Mouse (Mus musculus): ENCODE measurements around the gene Vhl. TPM values are rescaled to one million over a fixed set of nuclear protein-coding genes. Genes with fewer than 3 reads are reported as not detected.

Gene Vhl
- polyA plus RNA-seq, 1 experiment from 2014 or later = 48.0 TPM

- no peak for ATAC-seq (ENCODE audit: insufficient number of reproducible peaks, insufficient read depth, low FRiP score, low TSS enrichment, low read depth)
- H3K27me3 ChIP-seq = no peaks in the 10 kb centered on the region
- no peaks in the 10 kb centered on the region for H3K9me3 ChIP-seq
- WGBS = 84% methylated on average over 5 of the region's 5 CpGs
- no peak overlapping the region for H3K4me2 ChIP-seq
- H3K4me1 ChIP-seq = peaks cover 9% of the 10 kb centered on the region
- no peak overlapping the region for H3K27ac ChIP-seq
- no peak overlapping the region for H3K9ac ChIP-seq
- H3K36me3 ChIP-seq = peaks cover 54% of the 10 kb centered on the region
- no peak overlapping the region for H3K4me3 ChIP-seq
Observed at GRCm38 (mm10) chr6:113630322-113630721, 6.6 kb downstream of the Vhl start.

GRCm38 (mm10) chr6:113632863-113633262, 9.1 kb downstream of the Vhl start:
- WGBS = 83% methylated on average over 4 of the region's 4 CpGs
- H3K9ac ChIP-seq = no peak overlapping the region
- ATAC-seq (ENCODE audit: insufficient number of reproducible peaks, insufficient read depth, low FRiP score, low TSS enrichment, low read depth) = no peak
- no peak overlapping the region for H3K27ac ChIP-seq
- H3K4me3 ChIP-seq = no peak overlapping the region
- peaks cover 48% of the 10 kb centered on the region for H3K36me3 ChIP-seq
- H3K4me2 ChIP-seq = no peak overlapping the region
- no peaks in the 10 kb centered on the region for H3K4me1 ChIP-seq
- no peaks in the 10 kb centered on the region for H3K27me3 ChIP-seq
- no peaks in the 10 kb centered on the region for H3K9me3 ChIP-seq

- Histone ChIP-seq H3K9me3 (no peaks in the 10 kb centered on the region), H3K36me3 (no peaks in the 10 kb centered on the region), H3K4me3 (peak within 1 kb of the TSS; percentile 54), H3K9ac (peak within 1 kb of the TSS; percentile 73), H3K27me3 (no peaks in the 10 kb centered on the region), H3K27ac (peak within 1 kb of the TSS; percentile 62), H3K4me1 (no peaks in the 10 kb centered on the region), H3K4me2 (peak within 1 kb of the TSS; percentile 68)
- 7% methylated on average over 37 of the region's 37 CpGs for WGBS
- peak; percentile 84 for ATAC-seq (ENCODE audit: insufficient number of reproducible peaks, insufficient read depth, low FRiP score, low TSS enrichment, low read depth)
Observed at GRCm38 (mm10) chr6:113638302-113639040, 14.7 kb downstream of the Vhl start, which contains the start of gene Irak2. Gene Irak2 (plus strand): TSS chr6:113638467.

GRCm38 (mm10) chr6:113639201-113639600, 15.4 kb downstream of the Vhl start:
- no peaks in the 10 kb centered on the region for H3K4me1 ChIP-seq
- no peaks in the 10 kb centered on the region for H3K9me3 ChIP-seq
- WGBS = 82% methylated on average over 4 of the region's 4 CpGs
- no peak for ATAC-seq (ENCODE audit: insufficient number of reproducible peaks, insufficient read depth, low FRiP score, low TSS enrichment, low read depth)
- peak overlapping the region; percentile 68; the same call in 1 of the 2 replicates for H3K4me2 ChIP-seq
- no peak overlapping the region for H3K27ac ChIP-seq
- H3K9ac ChIP-seq = no peak overlapping the region
- no peak overlapping the region for H3K4me3 ChIP-seq
- H3K27me3 ChIP-seq = no peaks in the 10 kb centered on the region
- H3K36me3 ChIP-seq = no peaks in the 10 kb centered on the region

GRCm38 (mm10) chr6:113642605-113643004, 18.8 kb downstream of the Vhl start:
- WGBS = 84% methylated on average over 8 of the region's 8 CpGs
- no peaks in the 10 kb centered on the region for H3K9me3 ChIP-seq
- no peak for ATAC-seq (ENCODE audit: insufficient number of reproducible peaks, insufficient read depth, low FRiP score, low TSS enrichment, low read depth)
- no peak overlapping the region for H3K4me2 ChIP-seq
- H3K27me3 ChIP-seq = no peaks in the 10 kb centered on the region
- no peak overlapping the region for H3K9ac ChIP-seq
- no peak overlapping the region for H3K4me3 ChIP-seq
- no peak overlapping the region for H3K27ac ChIP-seq
- H3K36me3 ChIP-seq = no peaks in the 10 kb centered on the region
- H3K4me1 ChIP-seq = no peaks in the 10 kb centered on the region

GRCm38 (mm10) chr6:113643021-113643420, 19.3 kb downstream of the Vhl start:
- H3K27me3 ChIP-seq = no peaks in the 10 kb centered on the region
- no peaks in the 10 kb centered on the region for H3K9me3 ChIP-seq
- H3K4me1 ChIP-seq = no peaks in the 10 kb centered on the region
- H3K9ac ChIP-seq = no peak overlapping the region
- no peak overlapping the region for H3K4me2 ChIP-seq
- no peak overlapping the region for H3K27ac ChIP-seq
- H3K4me3 ChIP-seq = no peak overlapping the region
- no peak for ATAC-seq (ENCODE audit: insufficient number of reproducible peaks, insufficient read depth, low FRiP score, low TSS enrichment, low read depth)
- WGBS = 78% methylated on average over 4 of the region's 4 CpGs
- no peaks in the 10 kb centered on the region for H3K36me3 ChIP-seq

GRCm38 (mm10) chr6:113643967-113644366, 20.2 kb downstream of the Vhl start:
- Histone ChIP-seq H3K4me3 (no peak overlapping the region), H3K27ac (no peak overlapping the region), H3K36me3 (no peaks in the 10 kb centered on the region), H3K9ac (no peak overlapping the region), H3K27me3 (no peaks in the 10 kb centered on the region), H3K4me2 (no peak overlapping the region), H3K4me1 (no peaks in the 10 kb centered on the region), H3K9me3 (no peaks in the 10 kb centered on the region)
- WGBS = 91% methylated on average over 2 of the region's 2 CpGs
- no peak for ATAC-seq (ENCODE audit: insufficient number of reproducible peaks, insufficient read depth, low FRiP score, low TSS enrichment, low read depth)

- no peak overlapping the region for H3K4me2 ChIP-seq
- no peaks in the 10 kb centered on the region for H3K4me1 ChIP-seq
- H3K9me3 ChIP-seq = no peaks in the 10 kb centered on the region
- no peaks in the 10 kb centered on the region for H3K36me3 ChIP-seq
- H3K27ac ChIP-seq = no peak overlapping the region
- no peak overlapping the region for H3K9ac ChIP-seq
- no peak overlapping the region for H3K4me3 ChIP-seq
- no peaks in the 10 kb centered on the region for H3K27me3 ChIP-seq
- WGBS = 85% methylated on average over 8 of the region's 8 CpGs
- no peak for ATAC-seq (ENCODE audit: insufficient number of reproducible peaks, insufficient read depth, low FRiP score, low TSS enrichment, low read depth)
Observed at GRCm38 (mm10) chr6:113644808-113645207, 21.0 kb downstream of the Vhl start.

- no peaks in the 10 kb centered on the region for H3K27me3 ChIP-seq
- H3K4me1 ChIP-seq = no peaks in the 10 kb centered on the region
- no peak for ATAC-seq (ENCODE audit: insufficient number of reproducible peaks, insufficient read depth, low FRiP score, low TSS enrichment, low read depth)
- 82% methylated on average over 7 of the region's 7 CpGs for WGBS
- H3K9ac ChIP-seq = no peak overlapping the region
- no peak overlapping the region for H3K27ac ChIP-seq
- H3K4me3 ChIP-seq = no peak overlapping the region
- H3K4me2 ChIP-seq = no peak overlapping the region
- H3K36me3 ChIP-seq = no peaks in the 10 kb centered on the region
- no peaks in the 10 kb centered on the region for H3K9me3 ChIP-seq
Observed at GRCm38 (mm10) chr6:113649346-113650196, 25.8 kb downstream of the Vhl start.

GRCm38 (mm10) chr6:113650197-113650640, 26.5 kb downstream of the Vhl start:
- no peak overlapping the region for H3K9ac ChIP-seq
- H3K27ac ChIP-seq = no peak overlapping the region
- WGBS = 67% methylated on average over 4 of the region's 4 CpGs
- H3K27me3 ChIP-seq = no peaks in the 10 kb centered on the region
- no peak overlapping the region for H3K4me2 ChIP-seq
- no peak for ATAC-seq (ENCODE audit: insufficient number of reproducible peaks, insufficient read depth, low FRiP score, low TSS enrichment, low read depth)
- H3K36me3 ChIP-seq = no peaks in the 10 kb centered on the region
- no peaks in the 10 kb centered on the region for H3K4me1 ChIP-seq
- no peak overlapping the region for H3K4me3 ChIP-seq
- no peaks in the 10 kb centered on the region for H3K9me3 ChIP-seq

- Histone ChIP-seq H3K4me3 (no peak overlapping the region), H3K9me3 (no peaks in the 10 kb centered on the region), H3K4me1 (no peaks in the 10 kb centered on the region), H3K36me3 (no peaks in the 10 kb centered on the region), H3K27ac (no peak overlapping the region), H3K27me3 (no peaks in the 10 kb centered on the region), H3K9ac (no peak overlapping the region), H3K4me2 (no peak overlapping the region)
- WGBS = 67% methylated on average over 3 of the region's 3 CpGs
- ATAC-seq (ENCODE audit: insufficient number of reproducible peaks, insufficient read depth, low FRiP score, low TSS enrichment, low read depth) = no peak
Observed at GRCm38 (mm10) chr6:113651626-113652025, 27.9 kb downstream of the Vhl start.

GRCm38 (mm10) chr6:113653551-113653950, 29.8 kb downstream of the Vhl start:
- Histone ChIP-seq H3K27ac (no peak overlapping the region), H3K4me2 (no peak overlapping the region), H3K27me3 (no peaks in the 10 kb centered on the region), H3K9ac (no peak overlapping the region), H3K4me3 (no peak overlapping the region), H3K9me3 (no peaks in the 10 kb centered on the region), H3K36me3 (no peaks in the 10 kb centered on the region), H3K4me1 (no peaks in the 10 kb centered on the region)
- no peak for ATAC-seq (ENCODE audit: insufficient number of reproducible peaks, insufficient read depth, low FRiP score, low TSS enrichment, low read depth)
- WGBS = 93% methylated on average over 7 of the region's 7 CpGs

Measured in embryonic facial prominence, embryonic 13.5 days (tissue).